16 mouse cellular contexts compared by ENCODE assay signal in genomic region chr1:35694775-35695591, GRCm38 (mm10).
DNase-seq lines count a peak whose midpoint lies in the region; ATAC-seq lines count a peak whose summit lies in the region.
"Had no signal": no experiment of that assay in that cellular context is flagged by ENCODE, and none has a peak within 500 bp of the region (broad histone marks: within the 10 kb centered on the region; RNA-seq: fewer than 3 reads in every experiment).

No protein-coding gene starts in this region.

- DNase-seq in thymus, postnatal 14 days = peak; percentile 43
- DNase-seq in thymus, postnatal 25 days = no peak
- DNase-seq in retina, postnatal 1 day = peak; percentile 43
- no peak for DNase-seq in gastrocnemius, adult 18-20 months (ENCODE audit: low spot score)
- no peak for DNase-seq in spleen, adult 18-20 months
- DNase-seq: adrenal gland, postnatal 10 days; cerebellum, adult 18-20 months; gastrocnemius, postnatal 14 days; layer of hippocampus, postnatal 36 days; lung, postnatal 4 days; right cerebral cortex, postnatal 4 days had no signal

- H3K4me2 ChIP-seq in forebrain, embryonic 16.5 days (ENCODE audit: low read length) = no peak overlapping the region
- peak overlapping the region; percentile 16; the same call in 1 of the 2 replicates for H3K4me2 ChIP-seq in midbrain, embryonic 12.5 days (replicated peaks)
- H3K4me2 ChIP-seq: limb, embryonic 15.5 days had no signal

- peaks cover 9% of the 10 kb centered on the region; the same call in 1 of the 2 replicates for H3K4me1 ChIP-seq in forebrain, embryonic 16.5 days (replicated peaks; ENCODE audit: control insufficient read depth, insufficient read depth, low read length)
- H3K4me1 ChIP-seq in midbrain, embryonic 12.5 days = peaks cover 36% of the 10 kb centered on the region

- H3K36me3 ChIP-seq in forebrain, embryonic 16.5 days (ENCODE audit: control insufficient read depth, insufficient read depth) = no peaks in the 10 kb centered on the region
- H3K36me3 ChIP-seq in midbrain, embryonic 12.5 days = no peaks in the 10 kb centered on the region
- H3K36me3 ChIP-seq: limb, embryonic 15.5 days had no signal

- H3K4me3 ChIP-seq in forebrain, embryonic 16.5 days (replicated peaks; ENCODE audit: low read length) = no peak overlapping the region
- H3K4me3 ChIP-seq in midbrain, embryonic 12.5 days = no peak overlapping the region
- H3K4me3 ChIP-seq: limb, embryonic 15.5 days had no signal

- ATAC-seq in forebrain, embryonic 16.5 days = peak; percentile 36; the same call in 1 of the 2 replicates
- peak; percentile 88 for ATAC-seq in midbrain, embryonic 12.5 days (ENCODE audit: low FRiP score, low read depth)
- no peak for ATAC-seq in activated CD4-positive, CD25-positive, alpha-beta regulatory T cell, adult 4 months
- ATAC-seq: Patski had no signal

- H3K27ac ChIP-seq in forebrain, embryonic 16.5 days (ENCODE audit: low read length) = no peak overlapping the region
- H3K27ac ChIP-seq in midbrain, embryonic 12.5 days (replicated peaks) = peak overlapping the region; percentile 75
- H3K27ac ChIP-seq: limb, embryonic 15.5 days had no signal

- no peaks in the 10 kb centered on the region for H3K27me3 ChIP-seq in forebrain, embryonic 16.5 days (replicated peaks; ENCODE audit: control insufficient read depth, insufficient read depth, low read length)
- peaks cover 4% of the 10 kb centered on the region; the same call in 1 of the 2 replicates for H3K27me3 ChIP-seq in midbrain, embryonic 12.5 days
- H3K27me3 ChIP-seq: limb, embryonic 15.5 days had no signal

- H3K9me3 ChIP-seq in forebrain, embryonic 16.5 days (ENCODE audit: control insufficient read depth, low read length) = no peaks in the 10 kb centered on the region
- H3K9me3 ChIP-seq in midbrain, embryonic 12.5 days = peaks cover 7% of the 10 kb centered on the region; the same call in 1 of the 2 replicates
- H3K9me3 ChIP-seq: limb, embryonic 15.5 days had no signal

- H3K9ac ChIP-seq in forebrain, embryonic 16.5 days (replicated peaks; ENCODE audit: low read depth, low read length) = no peak overlapping the region
- H3K9ac ChIP-seq in midbrain, embryonic 12.5 days (replicated peaks) = no peak overlapping the region
- H3K9ac ChIP-seq: limb, embryonic 15.5 days had no signal

- WGBS in forebrain, embryonic 16.5 days = 7% methylated on average over 15 of the region's 15 CpGs
- 12% methylated on average over 14 of the region's 15 CpGs for WGBS in midbrain, embryonic 12.5 days

Comparison
In these comparisons a context has a peak if more than half of its experiments do, and no peak if none do; other contexts are left out.
1. DNase-seq: peak in thymus, postnatal 14 days (single experiment) and retina, postnatal 1 day (single experiment); none in thymus, postnatal 25 days (single experiment), gastrocnemius, adult 18-20 months (single experiment) and spleen, adult 18-20 months (0 of 2).